Mouse (Mus musculus) liver, embryonic 11.5 days (tissue): ENCODE results near the gene Limk2. TPM values are rescaled to one million over a fixed set of nuclear protein-coding genes. Genes with fewer than 3 reads are reported as not detected.

Experiments used
- ATAC-seq: fragments of 200-750 bp; cut with Nextera tagmentation; replicated peaks from 2 replicates; pipeline ENCODE4 v1.8.0; 2017; ENCODE audit warnings: moderate number of reproducible peaks, mild to moderate bottlenecking, moderate TSS enrichment, moderate library complexity; ENCODE audit not compliant: low FRiP score
- DNase-seq: peaks from one replicate; pipeline ENCODE4 v3.0.0-alpha.2; 2017; ENCODE audit warnings: low spot score
- H3K27ac ChIP-seq: fragments of 300-500 bp; sonication (generic); 2 replicates; pipeline ENCODE4 v1.5.1; 2014; ENCODE audit warnings: mild to moderate bottlenecking, low read depth, low read length, control low read depth
- H3K27me3 ChIP-seq: fragments of 300-500 bp; sonication (generic); replicated peaks from 2 replicates; pipeline ENCODE4 v1.6.1; 2014; ENCODE audit warnings: low read length, mixed read lengths; ENCODE audit not compliant: control insufficient read depth, insufficient read depth
- H3K36me3 ChIP-seq: fragments of 300-500 bp; sonication (generic); 2 replicates; pipeline ENCODE4 v1.6.1; 2014; ENCODE audit warnings: mild to moderate bottlenecking, low read length, moderate library complexity, mixed read lengths; ENCODE audit not compliant: control insufficient read depth, insufficient read depth
- H3K4me1 ChIP-seq: fragments of 300-500 bp; sonication (generic); replicated peaks from 2 replicates; pipeline ENCODE4 v1.6.1; 2014; ENCODE audit warnings: low read length, mixed read lengths; ENCODE audit not compliant: control insufficient read depth, insufficient read depth
- H3K4me2 ChIP-seq: fragments of 300-500 bp; sonication (generic); 2 replicates; pipeline ENCODE4 v1.6.1; 2014; ENCODE audit warnings: mild to moderate bottlenecking, control low read depth, moderate library complexity
- H3K4me3 ChIP-seq: fragments of 300-500 bp; sonication (generic); 2 replicates; pipeline ENCODE4 v1.5.1; 2014; ENCODE audit warnings: low read depth, low read length, control low read depth
- H3K9ac ChIP-seq: fragments of 300-500 bp; sonication (generic); 2 replicates; pipeline ENCODE4 v1.6.1; 2014; ENCODE audit warnings: low read depth, low read length, control low read depth
- H3K9me3 ChIP-seq: fragments of 300-500 bp; sonication (generic); 2 replicates; pipeline ENCODE4 v1.6.1; 2016; ENCODE audit warnings: low read length, inconsistent platforms, mixed read lengths; ENCODE audit not compliant: control insufficient read depth
- WGBS: fragments of 180-500 bp; shearing (Covaris S2); extraction: QIAGEN DNeasy Blood & Tissue Kit; methylation state at CpG from one replicate; pipeline ENCODE4 v1.1.7; 2014; 5-methylcytosine and 5-hydroxymethylcytosine counted together
- polyA plus RNA-seq: library from polyadenylated mRNA; unstranded; fragments of >200 nt; fragmentation: Nextera tagmentation; extraction: Ambion mirVana; gene quantifications from 2 replicates; pipeline ENCODE4 v1.2.1, GENCODE M21; 2014

Limk2 gene
- polyA plus RNA-seq, 1 experiment from 2014 or later, result 37.7 TPM

- Histone ChIP-seq H3K9ac (peak overlapping the region; percentile 53), H3K27ac (peak overlapping the region; percentile 32; the same call in 1 of the 2 replicates), H3K4me2 (peak overlapping the region; percentile 88), H3K4me3 (peak overlapping the region; percentile 52), H3K36me3 (peaks cover 2% of the 10 kb centered on the region; the same call in 1 of the 2 replicates), H3K4me1 (peaks cover 32% of the 10 kb centered on the region), H3K9me3 (no peaks in the 10 kb centered on the region), H3K27me3 (no peaks in the 10 kb centered on the region)
- ATAC-seq (peak; percentile 37; the same call in 1 of the 2 replicates), DNase-seq (no peak)
- WGBS, result 24% methylated on average over 7 of the region's 7 CpGs
Measured at GRCm38 (mm10) chr11:3371599-3372295, 37.2 kb downstream of the Limk2 start.

GRCm38 (mm10) chr11:3370928-3371598 is 37.9 kb downstream of the Limk2 start:
- Histone ChIP-seq H3K9me3 (no peaks in the 10 kb centered on the region), H3K9ac (peak overlapping the region; percentile 63), H3K4me3 (peak overlapping the region; percentile 52), H3K4me2 (peak overlapping the region; percentile 88), H3K27ac (no peak overlapping the region; the same call in 1 of the 2 replicates), H3K36me3 (peaks cover 2% of the 10 kb centered on the region; the same call in 1 of the 2 replicates), H3K4me1 (peaks cover 31% of the 10 kb centered on the region), H3K27me3 (no peaks in the 10 kb centered on the region)
- DNase-seq (peak; percentile 86), ATAC-seq (peak; percentile 92)
- WGBS, result 5% methylated on average over 27 of the region's 27 CpGs

GRCm38 (mm10) chr11:3370162-3370561 is 38.8 kb downstream of the Limk2 start:
- Histone ChIP-seq H3K4me3 (no peak overlapping the region), H3K9ac (no peak overlapping the region), H3K27ac (no peak overlapping the region)

GRCm38 (mm10) chr11:3369449-3369848 is 39.5 kb downstream of the Limk2 start:
- no peak overlapping the region for H3K27ac ChIP-seq
- no peak overlapping the region for H3K4me3 ChIP-seq
- H3K36me3 ChIP-seq, result peaks cover 2% of the 10 kb centered on the region; the same call in 1 of the 2 replicates
- DNase-seq, result no peak
- H3K4me1 ChIP-seq, result peaks cover 22% of the 10 kb centered on the region
- no peak for ATAC-seq
- H3K27me3 ChIP-seq, result no peaks in the 10 kb centered on the region
- 73% methylated on average over 5 of the region's 5 CpGs for WGBS
- H3K4me2 ChIP-seq, result no peak overlapping the region
- H3K9me3 ChIP-seq, result no peaks in the 10 kb centered on the region
- no peak overlapping the region for H3K9ac ChIP-seq

More at GRCm38 (mm10) chr11:3370162-3370561, 38.8 kb downstream of the Limk2 start:
- H3K36me3 ChIP-seq, result peaks cover 2% of the 10 kb centered on the region; the same call in 1 of the 2 replicates
- H3K4me1 ChIP-seq, result peaks cover 25% of the 10 kb centered on the region
- no peaks in the 10 kb centered on the region for H3K9me3 ChIP-seq
- 92% methylated on average over 2 of the region's 2 CpGs for WGBS
- H3K4me2 ChIP-seq, result no peak overlapping the region; the same call in 1 of the 2 replicates
- DNase-seq (no peak), ATAC-seq (no peak)
- no peaks in the 10 kb centered on the region for H3K27me3 ChIP-seq

GRCm38 (mm10) chr11:3368983-3369382 is 40.0 kb downstream of the Limk2 start:
- ATAC-seq (no peak), DNase-seq (no peak)
- Histone ChIP-seq H3K27me3 (no peaks in the 10 kb centered on the region), H3K27ac (no peak overlapping the region), H3K4me1 (peaks cover 18% of the 10 kb centered on the region), H3K9ac (no peak overlapping the region), H3K36me3 (peaks cover 2% of the 10 kb centered on the region; the same call in 1 of the 2 replicates), H3K4me3 (no peak overlapping the region), H3K9me3 (no peaks in the 10 kb centered on the region), H3K4me2 (no peak overlapping the region)
- 62% methylated on average over 7 of the region's 7 CpGs for WGBS

GRCm38 (mm10) chr11:3366411-3366810 is 42.6 kb downstream of the Limk2 start:
- Histone ChIP-seq H3K4me2 (no peak overlapping the region), H3K9me3 (peaks cover 2% of the 10 kb centered on the region; the same call in 1 of the 2 replicates), H3K27me3 (no peaks in the 10 kb centered on the region), H3K4me3 (no peak overlapping the region), H3K4me1 (peaks cover 9% of the 10 kb centered on the region), H3K27ac (no peak overlapping the region), H3K9ac (no peak overlapping the region), H3K36me3 (peaks cover 4% of the 10 kb centered on the region; the same call in 1 of the 2 replicates)
- 90% methylated on average over 7 of the region's 7 CpGs for WGBS
- no peak for ATAC-seq
- no peak for DNase-seq

GRCm38 (mm10) chr11:3362854-3363253 is 46.1 kb downstream of the Limk2 start:
- Histone ChIP-seq H3K4me1 (no peaks in the 10 kb centered on the region), H3K9me3 (peaks cover 2% of the 10 kb centered on the region; the same call in 1 of the 2 replicates), H3K27me3 (no peaks in the 10 kb centered on the region), H3K27ac (no peak overlapping the region), H3K4me2 (no peak overlapping the region), H3K9ac (no peak overlapping the region), H3K36me3 (peaks cover 16% of the 10 kb centered on the region), H3K4me3 (no peak overlapping the region)
- WGBS, result 86% methylated on average over 3 of the region's 3 CpGs
- DNase-seq (no peak), ATAC-seq (no peak)

- Histone ChIP-seq H3K9ac (no peak overlapping the region), H3K27ac (no peak overlapping the region), H3K9me3 (no peaks in the 10 kb centered on the region), H3K4me3 (no peak overlapping the region), H3K36me3 (peaks cover 29% of the 10 kb centered on the region), H3K27me3 (no peaks in the 10 kb centered on the region), H3K4me1 (peaks cover 13% of the 10 kb centered on the region), H3K4me2 (no peak overlapping the region)
- no peak for ATAC-seq
- WGBS, result 69% methylated on average over 18 of the region's 18 CpGs
- DNase-seq, result no peak
Measured at GRCm38 (mm10) chr11:3352990-3353585, 55.9 kb downstream of the Limk2 start.
